Mouse (Mus musculus): ENCODE results near the gene Tbc1d1.

Gene Tbc1d1

DNA sequence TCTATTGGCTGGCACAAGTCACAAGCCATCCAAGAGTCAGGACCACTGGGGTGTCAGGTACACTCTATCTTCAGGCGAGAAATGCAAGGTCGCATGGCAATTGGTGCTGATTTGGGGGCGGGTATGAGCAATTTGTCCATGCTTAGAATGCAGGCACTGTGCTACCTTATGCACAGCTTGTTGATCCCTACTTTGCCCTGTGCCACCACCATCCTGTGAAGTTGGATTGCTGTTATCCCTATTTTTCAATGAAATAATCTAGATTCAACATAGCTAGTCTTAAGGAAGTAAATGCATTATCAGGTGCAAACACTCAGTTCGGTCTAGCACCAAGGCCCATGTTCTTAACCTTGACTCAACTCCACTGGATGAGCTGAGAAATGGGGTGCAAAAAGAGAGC is 244.6 kb downstream of the Tbc1d1 start:
- no peak for DNase-seq

Measured in kidney, adult 18-20 months (tissue).